Mouse (Mus musculus) C2C12 (cell line): ENCODE data around the gene Platr17. TPM values are rescaled to one million over a fixed set of nuclear protein-coding genes. Genes with fewer than 3 reads are reported as not detected.

Experiments
- H3K27me3 ChIP-seq: one replicate; pipeline ENCODE4 v1.6.1; 2011; ENCODE audit not compliant: control insufficient read depth, insufficient read depth, insufficient read length
- H3K36me3 ChIP-seq: one replicate; pipeline ENCODE4 v1.6.1; 2011; ENCODE audit not compliant: control insufficient read depth, insufficient read depth
- H3K4me3 ChIP-seq: one replicate; pipeline ENCODE4 v1.5.1; 2011; ENCODE audit warnings: mild to moderate bottlenecking, control low read depth; ENCODE audit not compliant: poor library complexity, insufficient read depth, severe bottlenecking
- H3K79me2 ChIP-seq: one replicate; pipeline ENCODE4 v1.6.1; 2011; ENCODE audit not compliant: control insufficient read depth, insufficient read depth
- H3K79me3 ChIP-seq: one replicate; pipeline ENCODE4 v1.6.1; 2011; ENCODE audit warnings: low read depth, control low read depth
- H3ac ChIP-seq: one replicate; pipeline ENCODE3; 2011; ENCODE audit warnings: low read depth; ENCODE audit not compliant: control insufficient read depth, insufficient read length
- CEBPB ChIP-seq: IDR thresholded peaks from one replicate; pipeline ENCODE4 v1.6.1; 2011; ENCODE audit warnings: low read depth, mild to moderate bottlenecking, control low read depth, moderate library complexity
- CTCF ChIP-seq: IDR thresholded peaks from one replicate; pipeline ENCODE4 v1.5.1; 2011; ENCODE audit not compliant: control insufficient read depth, insufficient read depth, insufficient read length
- FOSL1 ChIP-seq: IDR thresholded peaks from one replicate; pipeline ENCODE4 v1.8.0; 2011; ENCODE audit warnings: mild to moderate bottlenecking, low read length; ENCODE audit not compliant: poor library complexity, insufficient read depth, severe bottlenecking
- MAX ChIP-seq: IDR thresholded peaks from one replicate; pipeline ENCODE4 v1.6.1; 2011; ENCODE audit warnings: mild to moderate bottlenecking, control low read depth
- MYOD1 ChIP-seq: IDR thresholded peaks from one replicate; pipeline ENCODE4 v1.6.1; 2011; ENCODE audit warnings: low read depth; ENCODE audit not compliant: control insufficient read depth, insufficient read length
- MYOG ChIP-seq: IDR thresholded peaks from one replicate; pipeline ENCODE4 v1.6.1; 2011; ENCODE audit not compliant: control insufficient read depth, insufficient read length; ENCODE audit errors: extremely low read depth
- USF1 ChIP-seq: IDR thresholded peaks from one replicate; pipeline ENCODE4 v1.6.1; 2011; ENCODE audit warnings: low read depth, mild to moderate bottlenecking, control low read depth, moderate library complexity
- polyA plus RNA-seq: library from polyadenylated mRNA; unstranded; fragments of >200 nt; fragmentation: generic; extraction: Trizol; gene quantifications from one replicate; pipeline ENCODE4 v1.2.1, GENCODE M21; 2012; ENCODE audit warnings: missing spikeins

Gene Platr17
- polyA plus RNA-seq, 1 experiment, result not detected

DNA sequence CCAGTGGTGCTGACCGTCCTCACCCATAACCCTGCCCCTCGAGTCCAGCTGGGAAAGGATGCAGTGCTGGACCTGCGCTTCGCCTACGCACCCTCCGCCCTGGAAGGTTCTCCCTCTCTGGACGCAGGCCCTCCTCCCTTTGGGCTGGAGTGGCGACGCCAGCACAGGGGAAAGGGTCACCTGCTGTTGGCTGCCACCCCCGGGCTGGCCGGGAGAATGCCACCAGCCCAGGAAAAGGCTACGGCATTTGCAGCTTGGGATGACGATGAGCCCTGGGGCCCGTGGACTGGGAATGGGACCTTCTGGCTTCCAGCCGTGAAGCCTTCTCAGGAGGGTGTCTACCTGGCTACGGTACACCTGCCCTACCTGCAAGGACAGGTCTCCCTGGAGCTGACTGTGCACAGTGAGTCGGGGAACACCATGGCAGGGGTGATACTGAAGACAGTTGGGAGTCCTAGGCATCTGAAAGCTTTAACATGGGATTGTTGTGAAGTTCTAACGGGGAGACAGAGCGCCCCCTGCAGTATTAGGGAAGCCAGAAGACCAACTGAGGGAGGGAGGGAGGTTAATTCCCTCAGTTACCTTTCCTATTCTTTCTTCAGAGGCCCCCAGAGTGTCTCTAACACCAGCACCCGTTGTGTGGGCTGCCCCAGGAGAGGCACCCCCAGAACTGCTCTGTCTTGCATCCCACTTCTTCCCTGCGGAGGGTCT lies 20.6 kb downstream of the Platr17 start:
- no peak for TF ChIP-seq MAX
- TF ChIP-seq MYOD1, result no peak
- TF ChIP-seq USF1, result no peak
- TF ChIP-seq FOSL1, result no peak
- TF ChIP-seq CEBPB, result no peak
- TF ChIP-seq MYOG, result no peak
- no peak for TF ChIP-seq CTCF
- H3K79me2 ChIP-seq, result peaks cover 42% of the 10 kb centered on the region
- H3K36me3 ChIP-seq, result peaks cover 21% of the 10 kb centered on the region
- H3K27me3 ChIP-seq, result no peaks in the 10 kb centered on the region
- H3K79me3 ChIP-seq, result peaks cover 5% of the 10 kb centered on the region
- no peak overlapping the region for H3K4me3 ChIP-seq
- no peak overlapping the region for H3ac ChIP-seq

GRCm38 (mm10) chr17:33926207-33926932 lies 21.4 kb downstream of the Platr17 start:
- TF ChIP-seq USF1 (no peak), MAX (no peak), CTCF (no peak), MYOD1 (no peak), MYOG (no peak), FOSL1 (no peak), CEBPB (no peak)
- Histone ChIP-seq H3K27me3 (no peaks in the 10 kb centered on the region), H3K4me3 (no peak overlapping the region)

DNA sequence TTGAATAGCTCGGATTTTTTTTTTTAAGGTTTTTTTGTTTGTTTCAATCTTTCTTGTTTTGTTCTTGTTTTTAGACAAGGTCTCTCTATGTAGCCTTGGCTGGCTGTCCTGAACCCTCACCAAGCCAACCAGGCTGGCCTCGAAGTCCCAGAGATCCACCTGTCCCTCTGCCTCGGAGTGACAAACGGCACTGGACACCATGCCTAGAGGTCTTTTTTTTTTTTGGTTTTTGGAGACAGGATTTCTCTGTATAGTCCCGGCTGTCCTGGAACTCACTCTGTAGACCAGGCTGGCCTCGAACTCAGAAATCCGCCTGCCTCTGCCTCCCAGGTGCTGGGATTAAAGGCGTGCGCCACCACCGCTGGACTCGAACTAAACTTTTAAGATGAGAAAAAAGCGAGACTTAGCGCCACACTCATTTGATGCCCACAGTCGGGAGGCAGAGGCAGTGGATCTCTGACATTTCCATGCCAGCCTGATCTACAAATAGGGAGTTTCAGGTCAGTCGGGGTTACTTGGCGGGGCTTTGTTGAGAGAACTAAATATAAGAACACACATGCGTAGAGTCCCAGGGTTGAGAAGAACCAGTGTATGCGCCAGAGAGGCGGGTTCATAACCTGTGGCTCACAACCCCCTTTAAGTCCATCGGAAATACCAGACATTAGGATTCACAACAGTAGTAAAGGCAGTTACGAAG lies 23.5 kb downstream of the Platr17 start:
- Histone ChIP-seq H3K4me3 (peak overlapping the region; percentile 75), H3K79me2 (peaks cover 33% of the 10 kb centered on the region), H3K27me3 (no peaks in the 10 kb centered on the region), H3K36me3 (peaks cover 17% of the 10 kb centered on the region), H3K79me3 (peaks cover 5% of the 10 kb centered on the region), H3ac (peak overlapping the region; percentile 50)
- no peak for TF ChIP-seq MYOD1
- no peak for TF ChIP-seq MAX
- no peak for TF ChIP-seq CTCF
- no peak for TF ChIP-seq CEBPB
- no peak for TF ChIP-seq FOSL1
- TF ChIP-seq MYOG, result no peak

More at GRCm38 (mm10) chr17:33926207-33926932, 21.4 kb downstream of the Platr17 start:
- Histone ChIP-seq H3K79me2 (peaks cover 42% of the 10 kb centered on the region), H3K36me3 (peaks cover 21% of the 10 kb centered on the region), H3ac (no peak overlapping the region), H3K79me3 (peaks cover 5% of the 10 kb centered on the region)

DNA sequence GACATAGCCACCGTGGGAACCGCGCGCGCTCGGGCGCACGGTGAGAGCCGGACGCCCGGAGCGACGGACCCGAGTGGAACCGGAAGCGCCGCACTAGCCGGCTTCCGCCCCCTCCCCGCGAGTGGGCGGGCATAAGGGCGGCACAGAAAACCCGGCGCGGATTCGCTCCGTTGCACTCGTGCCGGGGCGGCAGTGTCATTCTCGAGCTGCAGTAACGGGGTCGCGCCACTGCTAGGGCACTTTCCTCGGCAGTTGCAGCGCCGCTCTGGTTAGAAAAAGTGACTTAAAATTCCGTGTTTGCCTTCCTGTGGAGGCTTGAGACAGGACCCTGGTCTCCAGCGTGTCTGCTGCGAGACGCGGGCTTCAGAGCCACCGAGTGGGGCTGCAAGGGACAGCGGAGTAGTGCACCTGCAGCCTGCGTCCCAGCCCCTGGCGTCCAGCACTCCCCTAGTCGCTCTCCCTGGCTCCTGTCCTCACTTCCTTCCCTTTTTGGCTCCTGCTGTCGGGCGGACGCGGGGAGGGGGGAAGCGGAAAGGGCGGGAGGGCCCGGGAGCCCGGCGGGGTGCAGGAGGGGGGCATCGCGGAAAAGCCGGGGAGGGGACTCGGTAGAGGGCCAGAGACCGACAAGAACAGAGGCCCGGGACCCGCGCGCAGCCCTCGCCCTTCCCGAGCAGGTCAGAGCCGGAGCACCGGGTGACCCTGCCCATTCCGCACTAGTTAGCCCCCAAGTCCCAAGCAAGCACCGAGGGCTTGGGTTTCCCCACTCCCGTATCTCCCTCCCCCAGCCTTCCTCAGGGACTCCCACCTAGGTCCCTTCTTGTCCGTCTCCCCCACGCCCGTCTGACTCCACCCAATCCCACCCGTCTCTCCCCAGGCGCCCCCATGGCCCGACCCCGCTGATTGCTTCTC lies 24.7 kb downstream of the Platr17 start, which contains the start of gene Rgl2:
Rgl2 (plus strand) TSS at position 173 of the 909 bp plus-strand sequence.
- TF ChIP-seq MYOD1, result no peak
- peak; percentile 39 for TF ChIP-seq MAX
- no peak for TF ChIP-seq CTCF
- no peak for TF ChIP-seq CEBPB
- no peak for TF ChIP-seq USF1
- no peak for TF ChIP-seq MYOG
- no peak for TF ChIP-seq FOSL1
- H3K79me3 ChIP-seq, result peaks cover 5% of the 10 kb centered on the region
- peak within 1 kb of the TSS; percentile 75 for H3K4me3 ChIP-seq
- no peaks in the 10 kb centered on the region for H3K27me3 ChIP-seq
- peaks cover 33% of the 10 kb centered on the region for H3K79me2 ChIP-seq
- H3K36me3 ChIP-seq, result peaks cover 17% of the 10 kb centered on the region
- H3ac ChIP-seq, result peak within 1 kb of the TSS; percentile 76
